Comparison of ENCODE assay signal across 20 mouse cellular contexts in the genomic region with DNA sequence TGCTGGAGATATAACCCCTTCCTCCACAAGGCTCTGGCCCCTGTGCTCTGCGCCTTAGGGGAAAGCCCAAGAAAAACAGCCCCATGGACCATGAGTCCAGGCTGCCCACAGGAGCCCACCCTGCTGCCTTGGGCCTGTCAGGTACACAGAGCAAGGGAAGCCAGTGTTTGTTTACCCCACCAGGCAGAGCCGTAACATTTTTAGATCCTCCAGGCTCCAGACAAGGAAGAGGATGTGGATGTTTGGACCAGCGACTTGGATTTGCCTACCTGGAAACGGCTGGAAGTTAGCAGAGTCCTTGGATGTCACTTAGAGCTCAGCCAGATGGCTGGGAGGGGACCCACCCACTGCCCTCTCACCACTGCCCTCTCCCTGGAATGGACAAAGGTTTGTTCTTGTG. TPM values are rescaled to one million over a fixed set of nuclear protein-coding genes. Genes with fewer than 3 reads are reported as not detected.
DNase-seq lines count a peak whose midpoint lies in the region; ATAC-seq and TF ChIP-seq lines count a peak whose summit lies in the region.
"Had no signal": no experiment of that assay in that cellular context is flagged by ENCODE, and none has a peak within 500 bp of the region (broad histone marks: within the 10 kb centered on the region; RNA-seq: fewer than 3 reads in every experiment).

No protein-coding gene starts in this region.

- ATAC-seq in forebrain, embryonic 16.5 days = no peak
- ATAC-seq in forebrain, embryonic 13.5 days = no peak
- no peak for ATAC-seq in midbrain, embryonic 11.5 days (ENCODE audit: low FRiP score)
- no peak for ATAC-seq in midbrain, embryonic 13.5 days
- ATAC-seq: intestine, embryonic 15.5 days had no signal

- DNase-seq in layer of hippocampus, adult 2 months (ENCODE audit: low spot score in 2 of 2) = no peak
- no peak for DNase-seq in layer of hippocampus, postnatal 14 days (ENCODE audit: low spot score in 2 of 2)
- DNase-seq in midbrain, embryonic 11.5 days (ENCODE audit: low spot score, missing footprints) = peak; percentile 39
- no peak for DNase-seq in adrenal gland, postnatal 25 days
- DNase-seq: cerebellum, adult 2 months; kidney, adult 9 months; kidney, postnatal 36 days; layer of hippocampus, adult 9-11 months; thymus, postnatal 14 days had no signal

- H3K27me3 ChIP-seq in forebrain, embryonic 16.5 days (replicated peaks; ENCODE audit: control insufficient read depth, insufficient read depth, low read length) = peaks cover 14% of the 10 kb centered on the region
- H3K27me3 ChIP-seq in forebrain, embryonic 13.5 days = peaks cover 25% of the 10 kb centered on the region
- H3K27me3 ChIP-seq in midbrain, embryonic 11.5 days (ENCODE audit: control insufficient read depth, insufficient read depth, low read length) = peaks cover 19% of the 10 kb centered on the region
- H3K27me3 ChIP-seq in midbrain, embryonic 13.5 days = peaks cover 35% of the 10 kb centered on the region

- no peaks in the 10 kb centered on the region for H3K9me3 ChIP-seq in forebrain, embryonic 16.5 days (ENCODE audit: control insufficient read depth, low read length)
- no peaks in the 10 kb centered on the region for H3K9me3 ChIP-seq in forebrain, embryonic 13.5 days (replicated peaks)
- no peaks in the 10 kb centered on the region for H3K9me3 ChIP-seq in midbrain, embryonic 11.5 days (ENCODE audit: control insufficient read depth, low read length)
- H3K9me3 ChIP-seq in midbrain, embryonic 13.5 days = no peaks in the 10 kb centered on the region
- H3K9me3 ChIP-seq: embryonic facial prominence, embryonic 10.5 days; hindbrain, embryonic 12.5 days; intestine, embryonic 15.5 days; midbrain, embryonic 10.5 days had no signal

- H3K36me3 ChIP-seq in forebrain, embryonic 16.5 days (ENCODE audit: control insufficient read depth, insufficient read depth) = no peaks in the 10 kb centered on the region
- H3K36me3 ChIP-seq in forebrain, embryonic 13.5 days (ENCODE audit: poor library complexity, severe bottlenecking) = no peaks in the 10 kb centered on the region
- H3K36me3 ChIP-seq in midbrain, embryonic 11.5 days (ENCODE audit: control insufficient read depth, insufficient read depth, low read length) = no peaks in the 10 kb centered on the region
- no peaks in the 10 kb centered on the region for H3K36me3 ChIP-seq in midbrain, embryonic 13.5 days
- H3K36me3 ChIP-seq: embryonic facial prominence, embryonic 10.5 days; hindbrain, embryonic 12.5 days; intestine, embryonic 15.5 days; midbrain, embryonic 10.5 days had no signal

- WGBS in forebrain, embryonic 16.5 days = 71% methylated on average over 4 of the region's 4 CpGs
- WGBS in forebrain, embryonic 13.5 days = 70% methylated on average over 4 of the region's 4 CpGs
- WGBS in midbrain, embryonic 11.5 days = 49% methylated on average over 4 of the region's 4 CpGs
- WGBS in midbrain, embryonic 13.5 days = 68% methylated on average over 4 of the region's 4 CpGs
- WGBS in olfactory bulb, adult 2 months = 66% methylated on average over 4 of the region's 4 CpGs

- no peak overlapping the region for H3K4me2 ChIP-seq in forebrain, embryonic 16.5 days (ENCODE audit: low read length)
- H3K4me2 ChIP-seq in forebrain, embryonic 13.5 days = no peak overlapping the region
- no peak overlapping the region for H3K4me2 ChIP-seq in midbrain, embryonic 11.5 days
- no peak overlapping the region for H3K4me2 ChIP-seq in midbrain, embryonic 13.5 days (replicated peaks)
- H3K4me2 ChIP-seq: hindbrain, embryonic 12.5 days; intestine, embryonic 15.5 days had no signal

- TF ChIP-seq POLR2A in olfactory bulb, adult 2 months (IDR thresholded peaks at IDR 0.05; ENCODE audit: insufficient read depth, low read depth, low read length) = no peak

- H3K4me3 ChIP-seq in forebrain, embryonic 16.5 days (replicated peaks; ENCODE audit: low read length) = no peak overlapping the region
- H3K4me3 ChIP-seq in forebrain, embryonic 13.5 days = no peak overlapping the region
- no peak overlapping the region for H3K4me3 ChIP-seq in layer of hippocampus, adult 2 months
- no peak overlapping the region for H3K4me3 ChIP-seq in midbrain, embryonic 11.5 days (ENCODE audit: low read depth, low read length)
- H3K4me3 ChIP-seq in midbrain, embryonic 13.5 days (replicated peaks) = no peak overlapping the region
- no peak overlapping the region for H3K4me3 ChIP-seq in olfactory bulb, adult 2 months (ENCODE audit: insufficient read depth, low read depth, low read length)
- H3K4me3 ChIP-seq: embryonic facial prominence, embryonic 10.5 days; hindbrain, embryonic 12.5 days; intestine, embryonic 15.5 days; midbrain, embryonic 10.5 days had no signal

- TF ChIP-seq CTCF in layer of hippocampus, adult 2 months (conservative IDR thresholded peaks at IDR 0.05) = no peak
- TF ChIP-seq CTCF in olfactory bulb, adult 2 months (IDR thresholded peaks at IDR 0.05; ENCODE audit: insufficient read depth, low read depth, low read length) = no peak

- peaks cover 6% of the 10 kb centered on the region for H3K4me1 ChIP-seq in forebrain, embryonic 16.5 days (replicated peaks; ENCODE audit: control insufficient read depth, insufficient read depth, low read length)
- peaks cover 6% of the 10 kb centered on the region for H3K4me1 ChIP-seq in forebrain, embryonic 13.5 days
- H3K4me1 ChIP-seq in midbrain, embryonic 11.5 days (ENCODE audit: control insufficient read depth, insufficient read depth, low read length) = peaks cover 3% of the 10 kb centered on the region
- peaks cover 10% of the 10 kb centered on the region for H3K4me1 ChIP-seq in midbrain, embryonic 13.5 days (replicated peaks)
- peaks cover 50% of the 10 kb centered on the region for H3K4me1 ChIP-seq in olfactory bulb, adult 2 months (ENCODE audit: control insufficient read depth, insufficient read depth, low read length)

- no peak overlapping the region for H3K27ac ChIP-seq in forebrain, embryonic 16.5 days (ENCODE audit: low read length)
- no peak overlapping the region for H3K27ac ChIP-seq in forebrain, embryonic 13.5 days
- peak overlapping the region; percentile 80 for H3K27ac ChIP-seq in layer of hippocampus, adult 2 months
- no peak overlapping the region for H3K27ac ChIP-seq in midbrain, embryonic 11.5 days (ENCODE audit: low read depth, low read length)
- H3K27ac ChIP-seq in midbrain, embryonic 13.5 days = no peak overlapping the region
- peak overlapping the region; percentile 6; the same call in 1 of the 2 replicates for H3K27ac ChIP-seq in olfactory bulb, adult 2 months (ENCODE audit: insufficient read depth, low read depth, low read length)
- H3K27ac ChIP-seq: embryonic facial prominence, embryonic 10.5 days; hindbrain, embryonic 12.5 days; intestine, embryonic 15.5 days; liver, embryonic 14.5 days; macrophage; midbrain, embryonic 10.5 days had no signal

- H3K9ac ChIP-seq in forebrain, embryonic 16.5 days (replicated peaks; ENCODE audit: low read depth, low read length) = peak overlapping the region; percentile 4; the same call in 1 of the 2 replicates
- H3K9ac ChIP-seq in forebrain, embryonic 13.5 days = no peak overlapping the region
- H3K9ac ChIP-seq in midbrain, embryonic 11.5 days (ENCODE audit: low read length) = no peak overlapping the region
- no peak overlapping the region for H3K9ac ChIP-seq in midbrain, embryonic 13.5 days (replicated peaks)
- H3K9ac ChIP-seq: hindbrain, embryonic 12.5 days; intestine, embryonic 15.5 days; liver, embryonic 14.5 days had no signal

RNA-seq across cellular contexts. Expression of gene Pdgfb, which starts 4.8 kb away (rescaled TPM):
- 3.4 and 3.6 TPM in 2 replicates for polyA plus RNA-seq in forebrain, embryonic 16.5 days (2015; fragmentation: Nextera tagmentation; extraction: Ambion mirVana)
- 1.9 and 2.1 TPM in 2 replicates for polyA plus RNA-seq in forebrain, embryonic 13.5 days (2015; fragmentation: Nextera tagmentation; extraction: Ambion mirVana)
- total RNA-seq in layer of hippocampus, adult 2 months (2021) = 10 to 100 TPM; 27.4 to 29.3 TPM
- 10 to 100 TPM; 45.4 to 48.1 TPM for total RNA-seq in layer of hippocampus, postnatal 14 days (2021)
- polyA plus RNA-seq in midbrain, embryonic 11.5 days (2014; fragmentation: Nextera tagmentation; extraction: Ambion mirVana) = 1.5 and 2.0 TPM in 2 replicates
- 2.1 and 2.3 TPM in 2 replicates for polyA plus RNA-seq in midbrain, embryonic 13.5 days (2015; fragmentation: Nextera tagmentation; extraction: Ambion mirVana)
- polyA plus RNA-seq in olfactory bulb, adult 2 months (2012; ENCODE audit: insufficient read depth, insufficient read length, low replicate concordance, missing spikeins) = not detected in 2 replicates
- total RNA-seq in adrenal gland, postnatal 25 days (2021) = 48.1 and 48.6 TPM in 2 replicates
- total RNA-seq: CH12.LX had no signal

RNA-seq across cellular contexts. Expression of gene Cbx7, which starts 48.7 kb away (rescaled TPM):
- 3.0 and 4.0 TPM in 2 replicates for polyA plus RNA-seq in forebrain, embryonic 16.5 days (2015; fragmentation: Nextera tagmentation; extraction: Ambion mirVana)
- 2.5 and 2.9 TPM in 2 replicates for polyA plus RNA-seq in forebrain, embryonic 13.5 days (2015; fragmentation: Nextera tagmentation; extraction: Ambion mirVana)
- total RNA-seq in layer of hippocampus, adult 2 months (2021) = 10 to 100 TPM; 49.8 to 50.3 TPM
- total RNA-seq in layer of hippocampus, postnatal 14 days (2021) = 10 to 100 TPM; 12.8 to 15.1 TPM
- 1.4 and 1.9 TPM in 2 replicates for polyA plus RNA-seq in midbrain, embryonic 11.5 days (2014; fragmentation: Nextera tagmentation; extraction: Ambion mirVana)
- polyA plus RNA-seq in midbrain, embryonic 13.5 days (2015; fragmentation: Nextera tagmentation; extraction: Ambion mirVana) = 3.0 and 4.3 TPM in 2 replicates
- polyA plus RNA-seq in olfactory bulb, adult 2 months (2012; ENCODE audit: insufficient read depth, insufficient read length, low replicate concordance, missing spikeins) = not detected in 2 replicates
- 15.7 and 22.4 TPM in 2 replicates for total RNA-seq in adrenal gland, postnatal 25 days (2021)

Comparison
In these comparisons a context has a peak if more than half of its experiments do, and no peak if none do; other contexts are left out.
1. H3K27ac ChIP-seq: peak in layer of hippocampus, adult 2 months (single experiment) and olfactory bulb, adult 2 months (single experiment); none in forebrain, embryonic 16.5 days (single experiment), forebrain, embryonic 13.5 days (single experiment), midbrain, embryonic 11.5 days (single experiment) and midbrain, embryonic 13.5 days (single experiment).